Mouse (Mus musculus) heart, postnatal 25 days (tissue): ENCODE measurements around the gene Hs3st3a1. TPM values are rescaled to one million over a fixed set of nuclear protein-coding genes. Genes with fewer than 3 reads are reported as not detected.

Source experiments
- DNase-seq: peaks from one replicate; pipeline ENCODE4 v3.0.0; 2022; ENCODE audit warnings: low spot score
- intact Hi-C: fragments of 180-260 bp; cut with DNase I; formaldehyde crosslinking; loops from one replicate; pipeline ENCODE4 v1.15.1; 2025
- total RNA-seq, 2 experiments: library from RNA; stranded (reverse); gene quantifications; 2 replicates each; pipeline ENCODE4 v1.2.3; 2021

The Hs3st3a1 gene
- total RNA-seq, 2 experiments from 2014 or later, result 0.31 to 0.39 TPM

DNA sequence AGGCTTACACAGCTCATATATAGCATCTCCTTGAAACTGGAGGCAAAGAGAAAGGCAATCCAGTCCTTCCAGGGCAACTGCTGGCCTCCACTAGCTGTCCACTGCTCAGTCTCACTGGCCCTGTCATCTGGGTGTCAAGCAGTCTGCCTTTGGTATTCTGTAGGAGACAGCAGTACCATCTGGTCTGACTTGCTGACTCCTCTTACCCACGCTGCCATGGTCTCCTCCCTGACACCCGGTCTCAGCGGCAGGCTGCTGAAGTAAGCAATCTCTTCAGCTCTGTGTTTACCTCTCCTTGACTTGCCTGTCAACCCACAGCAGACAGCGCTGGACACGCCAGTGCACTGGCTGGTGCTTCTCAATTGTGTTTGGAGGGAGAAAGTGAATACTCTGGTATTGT is 109.1 kb downstream of the Hs3st3a1 start:
- intact Hi-C loops, result no loop called here
- no peak for DNase-seq

- DNase-seq, result no peak
- intact Hi-C loops, result no loop called here
These were observed 114.2 kb downstream of the Hs3st3a1 start for GRCm38 (mm10) chr11:64549380-64549779.

DNA sequence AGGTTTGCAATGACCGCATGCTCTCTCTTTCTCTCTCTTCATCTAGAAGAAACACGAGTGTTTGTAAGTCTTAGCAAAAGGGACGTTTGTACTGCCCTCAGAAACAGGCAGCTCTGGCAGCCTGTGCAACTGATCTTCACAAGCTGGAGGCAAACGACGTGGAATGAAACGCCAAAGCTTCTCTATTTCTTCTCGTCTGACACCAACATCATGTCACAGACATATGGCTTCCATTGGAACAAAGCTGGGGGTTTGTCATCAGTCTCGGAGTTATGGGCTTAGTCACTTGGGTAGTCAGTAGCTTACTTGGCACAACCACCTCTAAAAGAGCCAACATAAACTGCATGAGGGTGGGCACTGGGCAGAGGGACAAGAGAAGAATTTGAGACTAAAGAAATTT is 114.8 kb downstream of the Hs3st3a1 start:
- no peak for DNase-seq
- intact Hi-C loops, result no loop called here

DNA sequence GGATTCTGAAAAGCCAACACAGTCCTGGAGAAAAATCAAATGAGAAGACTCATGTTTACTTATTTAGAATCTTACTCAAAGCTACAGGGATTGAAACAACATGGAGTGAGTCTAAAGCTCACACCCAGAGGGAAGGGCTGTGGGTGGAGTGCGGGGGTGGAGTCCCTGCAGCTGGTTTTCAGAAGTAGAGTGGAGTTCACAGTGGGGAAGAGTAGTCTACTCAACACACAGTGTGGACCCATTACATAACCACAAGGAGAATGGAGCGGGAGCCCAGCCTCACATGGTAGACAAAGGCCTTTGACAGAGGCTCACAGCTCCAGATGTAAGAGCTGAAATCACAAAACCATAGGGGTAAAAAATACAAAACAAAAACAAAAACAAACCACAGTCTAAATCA is 123.2 kb downstream of the Hs3st3a1 start:
- intact Hi-C loops, result no loop called here
- no peak for DNase-seq

DNA sequence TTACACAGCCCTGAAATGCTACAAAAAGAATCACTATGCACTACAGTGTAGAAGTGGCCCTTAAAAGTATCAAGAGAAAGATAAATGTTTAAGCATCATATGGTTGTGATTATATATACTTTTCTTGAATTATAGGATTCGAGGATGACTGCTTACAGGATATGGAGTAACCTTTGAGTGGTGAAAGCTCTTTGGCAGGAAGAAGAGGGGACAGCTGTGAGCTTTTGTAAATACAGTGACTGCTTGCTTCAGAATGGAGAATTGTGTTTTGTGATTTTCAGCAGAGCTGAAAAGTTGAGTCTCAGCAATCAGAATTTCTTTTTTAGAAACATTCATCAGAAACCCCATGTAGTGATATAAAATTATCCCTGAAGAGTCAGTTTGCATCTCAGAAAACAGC is 124.3 kb downstream of the Hs3st3a1 start:
- no peak for DNase-seq
- intact Hi-C loops, result no loop called here

- DNase-seq, result no peak
- intact Hi-C loops, result no loop called here
These were observed 125.3 kb downstream of the Hs3st3a1 start for GRCm38 (mm10) chr11:64560471-64560870.

GRCm38 (mm10) chr11:64562771-64563170 is 127.6 kb downstream of the Hs3st3a1 start:
- no peak for DNase-seq
- intact Hi-C loops, result no loop called here

Other genes with a start within 250 kb of the Hs3st3a1 start
- gene F930015N05Rik, start 1.3 kb downstream of the Hs3st3a1 start, total RNA-seq, result under 1 TPM in 1 of 2 experiments, not detected in 1; 0.16 TPM